Mouse (Mus musculus): ENCODE results near the gene Zfp74.
"Not testable (repeated sequence)": the region's sequence is repeated elsewhere in the genome, so short reads cannot be mapped to it uniquely, and the experiment has no call there.

The Zfp74 gene

GRCm38 (mm10) chr7:29953513-29954401, at the start of gene Zfp74:
Gene Zfp74 (minus strand): TSS chr7:29954089.
- DNase-seq (ENCODE audit: low spot score in 2 of 2) = peak; percentile 57 to 62

DNA sequence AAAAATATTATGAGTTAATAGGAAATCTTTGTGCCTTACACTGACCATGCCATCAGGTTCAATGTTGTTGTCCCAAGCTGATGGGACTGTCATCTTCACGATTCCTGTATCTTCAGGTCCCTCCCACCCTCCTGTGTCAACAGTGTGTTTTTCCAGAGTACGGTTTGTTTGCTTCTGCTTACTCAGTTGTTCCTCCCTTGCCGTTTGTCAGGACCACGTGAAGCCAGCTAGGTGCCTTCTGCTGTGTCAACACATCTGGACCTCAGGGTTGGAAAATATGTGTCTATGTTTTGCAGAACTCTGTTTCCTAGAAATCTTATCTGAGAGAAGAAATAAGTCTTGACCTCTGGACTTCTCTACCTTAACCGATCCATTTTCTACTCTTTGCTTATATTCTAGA, 46.7 kb upstream of the Zfp74 start:
- DNase-seq (ENCODE audit: low spot score in 2 of 2) = no peak

GRCm38 (mm10) chr7:29995134-29995533, 41.2 kb upstream of the Zfp74 start:
- no peak for DNase-seq (ENCODE audit: low spot score in 2 of 2)

- no peak for DNase-seq (ENCODE audit: low spot score in 2 of 2)
Observed at GRCm38 (mm10) chr7:29993340-29993739, 39.5 kb upstream of the Zfp74 start.

GRCm38 (mm10) chr7:29992698-29993097, 38.8 kb upstream of the Zfp74 start:
- no peak for DNase-seq (ENCODE audit: low spot score in 2 of 2)

DNA sequence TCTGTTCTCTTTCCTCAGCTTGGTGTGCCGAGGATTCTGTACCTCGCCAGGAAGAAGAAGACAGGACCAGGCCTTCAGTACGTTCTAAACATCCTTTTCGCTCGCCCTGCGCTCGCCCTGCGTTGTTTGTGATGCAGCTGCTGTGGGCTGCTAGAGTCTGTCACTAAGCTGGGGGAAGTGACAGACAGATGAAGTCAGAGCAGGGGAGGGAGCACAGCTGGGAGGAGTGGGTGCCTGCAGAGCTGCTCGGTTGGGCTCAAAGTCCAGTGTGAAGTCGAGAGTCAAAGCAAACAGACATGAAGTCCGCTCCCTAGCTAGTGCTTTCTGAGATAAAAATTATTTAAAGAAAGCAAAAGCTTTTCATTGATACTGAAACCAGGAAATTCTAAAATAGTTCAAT, 35.1 kb upstream of the Zfp74 start:
- no peak for DNase-seq (ENCODE audit: low spot score in 2 of 2)

GRCm38 (mm10) chr7:29987551-29987950, 33.7 kb upstream of the Zfp74 start:
- no peak for DNase-seq (ENCODE audit: low spot score in 2 of 2)

- DNase-seq (ENCODE audit: low spot score in 2 of 2) = no peak
Observed at GRCm38 (mm10) chr7:29986101-29986500, 32.2 kb upstream of the Zfp74 start.

- peak; percentile 88 to 93 for DNase-seq (ENCODE audit: low spot score in 2 of 2)
Observed at GRCm38 (mm10) chr7:29983690-29984380, 29.9 kb upstream of the Zfp74 start, which contains the start of gene Zfp568. Gene Zfp568 (plus strand): TSS chr7:29983955.

GRCm38 (mm10) chr7:29983340-29983689, 29.4 kb upstream of the Zfp74 start:
- no peak for DNase-seq (ENCODE audit: low spot score in 2 of 2)

- DNase-seq (ENCODE audit: low spot score in 2 of 2) = no peak
Observed at GRCm38 (mm10) chr7:29982931-29983330, 29.0 kb upstream of the Zfp74 start.

DNA sequence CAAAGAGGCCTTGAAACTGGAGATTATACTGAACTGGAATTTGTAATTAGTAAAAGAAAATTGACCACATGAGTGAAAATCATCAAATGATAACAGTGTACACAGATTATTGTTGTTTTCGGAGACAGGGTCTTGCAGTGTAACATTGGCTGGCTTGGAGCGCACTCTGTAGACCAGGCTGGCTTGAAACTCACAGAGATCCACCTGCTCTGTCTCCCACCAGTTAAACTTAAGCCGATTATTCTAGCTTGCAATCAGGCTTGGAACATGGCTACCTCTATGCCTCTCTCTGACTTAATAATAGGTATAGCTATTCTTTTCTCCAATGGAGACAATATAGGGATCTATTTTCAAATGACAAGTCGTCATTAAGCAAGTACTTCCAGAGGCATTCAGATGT, 28.5 kb upstream of the Zfp74 start:
- no peak for DNase-seq (ENCODE audit: low spot score in 2 of 2)

DNA sequence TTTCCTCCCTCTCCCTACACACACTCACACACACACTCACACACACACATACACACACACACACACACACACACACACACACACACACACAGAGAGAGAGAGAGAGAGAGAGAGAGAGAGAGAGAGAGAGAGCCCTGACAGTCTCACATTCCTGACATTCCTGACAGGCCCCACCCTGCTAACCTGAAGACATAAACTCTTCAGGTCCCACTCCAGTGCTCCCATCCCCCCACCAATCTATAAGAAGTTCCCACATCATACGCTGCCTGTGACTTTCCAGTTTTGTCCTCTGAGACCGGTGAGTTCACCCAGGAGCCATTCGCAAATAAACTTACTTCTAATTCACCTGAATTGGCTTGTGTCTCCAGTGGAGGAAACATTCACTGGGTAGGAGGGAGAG, 28.0 kb upstream of the Zfp74 start:
- no peak for DNase-seq (ENCODE audit: low spot score in 2 of 2)

- DNase-seq (ENCODE audit: low spot score in 2 of 2) = no peak
Observed at GRCm38 (mm10) chr7:29981455-29981854, 27.6 kb upstream of the Zfp74 start.

DNA sequence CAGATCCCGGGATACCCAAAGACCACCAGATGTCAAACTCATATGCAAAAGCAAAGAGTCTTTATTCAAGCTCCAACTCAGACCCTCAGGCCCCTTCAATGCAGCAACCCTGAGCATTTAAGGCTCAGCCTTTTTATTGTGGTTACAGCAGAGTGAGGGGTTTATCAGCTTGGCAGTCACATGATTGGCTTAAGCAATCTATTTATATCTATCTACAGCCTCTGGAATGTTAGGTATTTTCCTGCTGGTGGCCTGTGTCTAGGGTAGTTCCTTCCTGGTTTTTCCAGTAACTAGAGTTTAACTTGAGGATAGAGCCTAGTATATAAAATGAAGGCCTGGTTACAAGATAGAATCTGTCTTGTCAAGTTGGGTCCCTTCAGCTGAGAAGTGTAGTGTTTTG, 26.9 kb upstream of the Zfp74 start:
- DNase-seq (ENCODE audit: low spot score in 2 of 2) = no peak

- DNase-seq (ENCODE audit: low spot score in 2 of 2) = no peak
Observed at GRCm38 (mm10) chr7:29970686-29971085, 16.8 kb upstream of the Zfp74 start.

DNA sequence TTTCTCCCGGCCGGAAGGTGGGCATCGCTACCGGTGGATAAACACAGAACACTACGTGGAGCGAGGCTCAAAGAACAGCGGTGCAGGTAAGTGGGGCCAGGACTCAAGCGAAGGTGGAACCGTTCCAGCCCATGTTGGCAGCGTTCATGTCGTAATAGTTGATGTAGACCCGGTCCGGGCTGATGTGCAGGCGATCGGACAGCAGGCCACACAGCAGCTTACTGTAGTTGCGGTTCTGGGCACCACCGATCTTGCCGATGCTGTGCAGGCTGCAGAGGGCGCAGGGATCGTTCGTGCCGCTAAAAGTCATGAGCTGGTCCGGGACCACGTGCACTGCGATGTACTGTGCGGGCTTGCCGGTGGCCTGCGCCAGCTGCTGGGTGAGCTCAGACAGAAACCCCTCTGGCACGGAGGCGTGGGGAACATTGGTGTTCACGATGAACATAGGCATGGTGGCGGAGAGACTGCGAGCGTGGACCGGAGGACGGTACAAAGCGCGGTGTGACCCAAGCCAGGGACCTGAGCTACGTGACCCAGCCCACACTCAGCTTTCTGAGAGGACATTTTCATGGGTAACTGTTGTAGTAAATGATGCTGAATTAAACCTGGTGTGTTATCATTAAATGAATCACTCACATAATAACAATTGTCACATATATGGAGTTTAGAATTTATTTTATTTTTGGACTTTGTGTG, 11.4 kb upstream of the Zfp74 start:
- DNase-seq (ENCODE audit: low spot score in 2 of 2) = not testable (repeated sequence)

DNA sequence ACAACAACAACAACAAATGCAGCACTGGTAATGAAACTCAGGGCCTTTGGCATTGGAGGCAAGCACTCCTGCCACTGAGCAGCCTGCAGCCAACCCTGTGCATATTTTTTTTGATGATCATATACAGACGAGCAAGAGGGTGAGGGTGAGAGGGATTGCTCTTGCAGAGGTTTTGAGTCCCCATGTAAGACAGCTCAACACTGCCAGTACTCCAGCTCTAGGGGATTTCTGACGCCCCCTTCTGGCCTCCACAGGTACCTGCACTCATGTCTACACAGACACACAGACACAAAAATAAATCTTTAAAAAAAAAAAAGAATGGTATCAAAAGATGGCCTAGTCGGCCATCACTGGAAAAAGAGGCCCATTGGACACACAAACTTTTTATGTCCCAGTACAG, 5.1 kb upstream of the Zfp74 start:
- no peak for DNase-seq (ENCODE audit: low spot score in 2 of 2)

DNA sequence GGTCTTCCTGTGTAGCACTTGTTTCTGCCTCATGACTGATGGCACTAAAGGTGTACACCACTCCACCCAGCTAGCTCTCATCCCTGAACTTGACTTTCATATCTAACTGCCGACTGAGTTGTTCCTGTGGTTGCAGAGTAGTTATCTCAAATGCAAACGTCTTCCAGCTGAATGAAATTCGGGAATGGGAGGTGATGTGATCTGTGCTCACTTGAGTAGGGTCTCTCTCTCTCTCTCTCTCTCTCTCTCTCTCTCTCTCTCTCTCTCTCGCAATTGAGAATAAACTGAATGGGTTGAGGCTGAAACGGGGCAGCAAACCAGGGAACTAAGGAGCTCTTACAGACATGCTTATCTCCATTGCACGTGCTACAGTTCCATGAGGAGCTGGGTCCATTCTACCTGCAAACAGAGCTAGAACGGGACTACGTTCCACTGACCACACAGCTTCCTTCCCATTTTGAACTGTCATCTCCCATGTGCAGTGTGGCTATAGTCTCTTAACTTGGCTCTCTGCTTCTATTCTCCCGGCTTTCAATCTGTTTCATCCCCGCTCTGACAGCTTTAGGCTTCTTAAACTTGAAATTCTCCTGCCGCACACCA, 4.3 kb upstream of the Zfp74 start:
- DNase-seq (ENCODE audit: low spot score in 2 of 2) = no peak

DNA sequence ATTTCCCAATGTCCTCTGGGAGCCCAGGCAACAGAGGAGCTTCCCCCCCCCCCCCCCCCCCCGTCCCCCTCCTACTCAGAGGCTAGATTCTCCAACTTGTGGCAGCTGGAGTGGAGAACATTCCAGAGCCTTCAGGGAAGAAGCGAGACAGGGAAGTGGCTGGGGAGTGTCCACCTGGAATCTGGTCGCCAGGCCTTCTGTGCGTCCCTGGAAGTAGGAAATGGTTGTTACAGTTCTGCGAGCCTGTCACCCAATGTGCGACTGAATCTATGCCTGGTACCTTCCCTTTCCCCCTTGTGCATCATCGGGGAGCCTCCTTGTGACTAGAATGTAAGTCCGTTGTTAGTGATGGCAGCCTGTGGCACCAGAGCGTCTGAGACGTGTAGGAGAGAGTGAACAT, 2.4 kb upstream of the Zfp74 start:
- no peak for DNase-seq (ENCODE audit: low spot score in 2 of 2)

DNA sequence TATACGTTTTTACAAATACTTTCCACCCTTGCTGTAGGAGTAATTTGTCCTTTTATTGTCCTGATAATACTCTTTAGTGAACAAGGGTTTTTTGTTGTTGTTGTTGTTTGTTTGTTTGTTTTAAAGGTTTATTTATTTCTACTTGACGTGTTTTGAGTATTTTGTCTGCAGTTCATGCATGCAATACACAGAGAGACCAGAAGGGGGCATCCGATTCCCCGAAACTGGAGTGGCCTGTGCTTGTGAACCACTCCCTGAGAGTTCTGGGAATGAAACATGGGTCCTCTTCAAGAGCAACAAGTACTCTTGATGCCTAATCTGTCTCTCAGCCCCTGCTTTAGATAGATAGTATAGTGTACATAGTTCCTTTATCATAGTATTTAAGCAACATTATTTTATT, 842 bp upstream of the Zfp74 start:
- peak; percentile 14 to 17 for DNase-seq (ENCODE audit: low spot score in 2 of 2)

- no peak for DNase-seq (ENCODE audit: low spot score in 2 of 2)
Observed at GRCm38 (mm10) chr7:29953086-29953485, 803 bp downstream of the Zfp74 start.

All from natural killer cell, adult 2 months (primary cell).